Mouse (Mus musculus) liver, embryonic 14.5 days (tissue): ENCODE measurements around the gene Polr3h.

Source experiments
- CTCF ChIP-seq: IDR thresholded peaks from 2 replicates; pipeline ENCODE4 v1.5.1; 2016; ENCODE audit warnings: antibody characterized with exemption, low read depth, control low read depth
- EP300 ChIP-seq: IDR thresholded peaks from 2 replicates; pipeline ENCODE4 v1.6.1; 2016; ENCODE audit warnings: antibody characterized with exemption, low read depth

- no peak for TF ChIP-seq CTCF
- no peak for TF ChIP-seq EP300
Observed at GRCm38 (mm10) chr15:81919062-81919461, 7.0 kb downstream of the Polr3h start.
